Mouse (Mus musculus): ENCODE results near the gene Mageh1.

DNA sequence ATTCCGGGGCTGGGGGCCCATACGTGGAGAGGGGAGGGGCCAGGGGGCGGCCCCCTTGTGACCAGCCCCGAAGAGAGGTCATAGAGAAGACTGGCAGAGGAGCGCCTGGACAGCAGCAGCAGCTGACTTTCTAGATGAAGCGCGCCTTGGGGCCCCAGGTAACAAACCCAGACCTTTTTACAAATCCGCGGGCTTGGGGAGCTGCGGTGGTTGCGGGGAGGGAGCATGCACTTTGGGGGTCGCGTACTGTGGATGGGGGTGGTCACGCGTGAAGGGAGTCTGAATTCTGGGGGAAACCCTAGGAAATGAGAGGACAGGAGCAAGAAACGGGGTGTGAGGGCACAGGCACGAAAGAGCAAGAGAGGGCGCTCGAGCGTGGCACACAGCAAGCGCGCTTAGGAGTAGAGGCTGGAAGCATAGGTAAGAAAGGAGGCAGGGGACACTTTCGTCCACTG lies 31.0 kb downstream of the Mageh1 start, which contains the start of gene Usp51:
- TF ChIP-seq POLR2A (IDR thresholded peaks at IDR 0.05; ENCODE audit: insufficient read depth, low read depth, low read length) (no peak), CTCF (IDR thresholded peaks at IDR 0.05; ENCODE audit: insufficient read depth, low read depth, low read length) (no peak)

Data from olfactory bulb, adult 2 months (tissue).